Mouse (Mus musculus) megakaryocyte, embryonic 14.5 days (primary cell): Measurements from ENCODE around the gene Serp2.

Experiments used
- FLI1 ChIP-seq: IDR thresholded peaks from 2 replicates; pipeline ENCODE4 v1.6.1; 2012; ENCODE audit warnings: low read length, inconsistent platforms, mixed read lengths
- GATA1 ChIP-seq: IDR thresholded peaks from 3 replicates; pipeline ENCODE4 v1.6.1; 2012; ENCODE audit warnings: mixed read lengths, low read length, inconsistent platforms, borderline replicate concordance

- TF ChIP-seq FLI1 (no peak), GATA1 (no peak)
Measured at GRCm38 (mm10) chr14:76533170-76533815, 23.4 kb downstream of the Serp2 start.
